Mouse (Mus musculus) intestine, postnatal 0 days (tissue): ENCODE results near the gene Camta1. TPM values are rescaled to one million over a fixed set of nuclear protein-coding genes. Genes with fewer than 3 reads are reported as not detected.

Experiments
- ATAC-seq: fragments of 200-750 bp; cut with Nextera tagmentation; 2 replicates; pipeline ENCODE4 v1.8.0; 2017; ENCODE audit warnings: mild to moderate bottlenecking, moderate TSS enrichment, moderate library complexity
- H3K27ac ChIP-seq: fragments of 300-500 bp; sonication (generic); 2 replicates; pipeline ENCODE4 v1.5.1; 2014; ENCODE audit warnings: mild to moderate bottlenecking, low read depth, low read length, moderate library complexity
- H3K27me3 ChIP-seq: fragments of 300-500 bp; sonication (generic); replicated peaks from 2 replicates; pipeline ENCODE4 v1.6.1; 2014; ENCODE audit warnings: low read length, mixed read lengths; ENCODE audit not compliant: control insufficient read depth, insufficient read depth
- H3K36me3 ChIP-seq: fragments of 300-500 bp; sonication (generic); 2 replicates; pipeline ENCODE4 v1.6.1; 2014; ENCODE audit warnings: mild to moderate bottlenecking, moderate library complexity; ENCODE audit not compliant: control insufficient read depth, insufficient read depth
- H3K4me1 ChIP-seq: fragments of 300-500 bp; sonication (generic); replicated peaks from 2 replicates; pipeline ENCODE4 v1.6.1; 2014; ENCODE audit warnings: antibody characterized with exemption, low read length, mixed read lengths; ENCODE audit not compliant: control insufficient read depth, insufficient read depth
- H3K4me2 ChIP-seq: fragments of 300-500 bp; sonication (generic); replicated peaks from 2 replicates; pipeline ENCODE4 v1.6.1; 2014; ENCODE audit warnings: low read depth, mild to moderate bottlenecking, moderate library complexity
- H3K4me3 ChIP-seq: fragments of 300-500 bp; sonication (generic); 2 replicates; pipeline ENCODE4 v1.5.1; 2014; ENCODE audit warnings: low read depth, low read length
- H3K9ac ChIP-seq: fragments of 300-500 bp; sonication (generic); 2 replicates; pipeline ENCODE4 v1.6.1; 2014; ENCODE audit warnings: mild to moderate bottlenecking, low read depth, low read length
- H3K9me3 ChIP-seq: fragments of 300-500 bp; sonication (generic); 2 replicates; pipeline ENCODE4 v1.6.1; 2016; ENCODE audit warnings: mixed run types; ENCODE audit not compliant: control insufficient read depth
- CTCF ChIP-seq: sonication (generic); IDR thresholded peaks from 2 replicates; pipeline ENCODE4 v1.5.1; 2016; ENCODE audit warnings: low read depth, mild to moderate bottlenecking, control low read depth, antibody characterized with exemption, moderate library complexity
- WGBS: fragments of 180-500 bp; shearing (Covaris S2); extraction: QIAGEN DNeasy Blood & Tissue Kit; methylation state at CpG from one replicate; pipeline ENCODE4 v1.1.7; 2014; 5-methylcytosine and 5-hydroxymethylcytosine counted together
- polyA plus RNA-seq: library from polyadenylated mRNA; unstranded; fragments of >200 nt; fragmentation: Nextera tagmentation; extraction: Ambion mirVana; gene quantifications from 2 replicates; pipeline ENCODE4 v1.2.1, GENCODE M21; 2015

Camta1 gene
- polyA plus RNA-seq: 54.1 and 58.8 TPM in 2 replicates

- no peaks in the 10 kb centered on the region for H3K4me1 ChIP-seq
- H3K4me3 ChIP-seq: peak within 1 kb of the TSS; percentile 80
- no peak for TF ChIP-seq CTCF
- no peaks in the 10 kb centered on the region for H3K9me3 ChIP-seq
- ATAC-seq: peak; percentile 96
- peak within 1 kb of the TSS; percentile 74 for H3K9ac ChIP-seq
- H3K27me3 ChIP-seq: no peaks in the 10 kb centered on the region
- H3K36me3 ChIP-seq: no peaks in the 10 kb centered on the region
- WGBS: under 1% methylated on average over 85 of the region's 85 CpGs
- H3K27ac ChIP-seq: peak within 1 kb of the TSS; percentile 97
- peak within 1 kb of the TSS; percentile 100 for H3K4me2 ChIP-seq
These were observed at the start of gene Camta1 for GRCm38 (mm10) chr4:151861806-151862739. Gene Camta1, minus strand, starts transcription at chr4:151861876.

- Histone ChIP-seq H3K36me3 (no peaks in the 10 kb centered on the region), H3K9ac (no peak overlapping the region), H3K27ac (no peak overlapping the region), H3K9me3 (no peaks in the 10 kb centered on the region), H3K4me3 (no peak overlapping the region), H3K4me1 (no peaks in the 10 kb centered on the region), H3K27me3 (0 out of 2 replicates have a peak, but pooled peaks cover 4% of the 10 kb centered on the region), H3K4me2 (no peak overlapping the region)
- no peak for ATAC-seq
- TF ChIP-seq CTCF: no peak
- WGBS: 69% methylated on average over 8 of the region's 8 CpGs
These were observed 47.1 kb upstream of the Camta1 start for GRCm38 (mm10) chr4:151908809-151909208.

GRCm38 (mm10) chr4:151907577-151908343, 46.1 kb upstream of the Camta1 start:
- H3K4me3 ChIP-seq: no peak overlapping the region
- no peaks in the 10 kb centered on the region for H3K36me3 ChIP-seq
- 75% methylated on average over 26 of the region's 26 CpGs for WGBS
- H3K9me3 ChIP-seq: no peaks in the 10 kb centered on the region
- H3K9ac ChIP-seq: no peak overlapping the region
- no peak for ATAC-seq
- H3K4me1 ChIP-seq: no peaks in the 10 kb centered on the region; the same call in 1 of the 2 replicates
- H3K27me3 ChIP-seq: 0 out of 2 replicates have a peak, but pooled peaks cover 8% of the 10 kb centered on the region
- no peak for TF ChIP-seq CTCF
- no peak overlapping the region for H3K4me2 ChIP-seq
- H3K27ac ChIP-seq: no peak overlapping the region

- WGBS: 79% methylated on average over 4 of the region's 4 CpGs
- Histone ChIP-seq H3K27ac (no peak overlapping the region), H3K4me1 (no peaks in the 10 kb centered on the region; the same call in 1 of the 2 replicates), H3K4me3 (no peak overlapping the region), H3K27me3 (0 out of 2 replicates have a peak, but pooled peaks cover 8% of the 10 kb centered on the region), H3K9ac (no peak overlapping the region), H3K4me2 (no peak overlapping the region), H3K36me3 (no peaks in the 10 kb centered on the region), H3K9me3 (no peaks in the 10 kb centered on the region)
- no peak for ATAC-seq
- no peak for TF ChIP-seq CTCF
These were observed 43.9 kb upstream of the Camta1 start for GRCm38 (mm10) chr4:151905621-151906020.

- TF ChIP-seq CTCF: no peak
- WGBS: 43% methylated on average over 11 of the region's 11 CpGs
- Histone ChIP-seq H3K9ac (no peak overlapping the region), H3K27me3 (0 out of 2 replicates have a peak, but pooled peaks cover 8% of the 10 kb centered on the region), H3K4me1 (no peaks in the 10 kb centered on the region; the same call in 1 of the 2 replicates), H3K4me3 (no peak overlapping the region), H3K9me3 (no peaks in the 10 kb centered on the region), H3K36me3 (no peaks in the 10 kb centered on the region), H3K4me2 (no peak overlapping the region), H3K27ac (no peak overlapping the region)
- no peak for ATAC-seq
These were observed 42.4 kb upstream of the Camta1 start for GRCm38 (mm10) chr4:151904098-151904497.
